Mouse (Mus musculus): ENCODE results near the gene Nfe2l2. TPM values are rescaled to one million over a fixed set of nuclear protein-coding genes. Genes with fewer than 3 reads are reported as not detected.

The Nfe2l2 gene
- 10 to 100 TPM; 12.1 to 12.3 TPM for total RNA-seq (2021)

DNA sequence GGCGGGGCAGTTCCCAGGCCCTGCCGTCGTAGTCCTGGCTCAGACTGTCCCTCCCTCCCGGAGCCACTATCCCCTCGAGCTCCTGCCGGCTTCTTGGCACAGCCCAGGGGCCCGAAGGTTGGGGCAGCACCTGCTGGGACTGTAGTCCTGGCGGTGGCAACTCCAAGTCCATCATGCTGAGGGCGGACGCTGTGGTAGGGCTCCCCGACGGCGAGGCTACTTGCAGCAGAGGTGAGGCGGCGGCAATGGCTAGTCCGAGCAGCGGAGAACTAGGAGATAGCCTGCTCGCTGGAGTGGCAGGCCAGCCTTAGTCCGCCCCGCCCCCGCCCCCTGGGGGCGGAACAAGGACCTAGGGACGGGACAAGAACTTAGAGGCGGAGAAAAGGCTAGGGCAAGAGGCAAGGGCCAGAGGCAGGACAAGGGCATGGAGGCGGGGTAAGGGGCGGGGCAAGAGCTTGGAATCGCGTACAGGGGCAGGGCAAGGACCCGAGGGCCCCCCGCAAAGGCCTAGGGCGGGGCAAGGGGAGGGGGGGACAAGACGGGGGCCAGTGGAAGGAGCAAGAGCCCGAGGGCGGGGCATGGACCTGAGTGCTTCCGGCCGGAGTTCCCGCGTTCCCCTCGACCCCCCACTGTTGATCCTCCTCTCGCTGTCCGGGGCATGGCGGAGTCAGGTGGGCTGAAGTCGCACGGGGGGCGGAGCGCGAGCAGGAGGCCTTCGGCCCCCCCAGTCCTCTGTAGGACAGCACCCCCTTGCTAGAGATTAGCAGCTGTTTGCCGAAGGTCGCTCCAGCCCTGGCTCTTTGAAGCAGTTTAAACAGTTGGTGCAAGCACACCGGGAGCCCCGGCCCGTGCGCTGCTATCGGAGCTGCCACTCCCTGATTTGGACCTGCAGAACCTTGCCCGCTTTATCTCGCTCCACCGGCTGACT lies at the start of gene Nfe2l2:
TSS of gene Nfe2l2 (minus strand) at position 408 of the 928 bp plus-strand sequence.
- DNase-seq (ENCODE audit: extremely low spot score in 1 of 2, low spot score in 1 of 2), result peak; percentile 28 to 59

- DNase-seq (ENCODE audit: extremely low spot score in 1 of 2, low spot score in 1 of 2), result no peak
Observed at GRCm38 (mm10) chr2:75752306-75753175, 48.1 kb upstream of the Nfe2l2 start.

- DNase-seq (ENCODE audit: extremely low spot score in 1 of 2, low spot score in 1 of 2), result no peak
Observed at GRCm38 (mm10) chr2:75751896-75752295, 47.5 kb upstream of the Nfe2l2 start.

DNA sequence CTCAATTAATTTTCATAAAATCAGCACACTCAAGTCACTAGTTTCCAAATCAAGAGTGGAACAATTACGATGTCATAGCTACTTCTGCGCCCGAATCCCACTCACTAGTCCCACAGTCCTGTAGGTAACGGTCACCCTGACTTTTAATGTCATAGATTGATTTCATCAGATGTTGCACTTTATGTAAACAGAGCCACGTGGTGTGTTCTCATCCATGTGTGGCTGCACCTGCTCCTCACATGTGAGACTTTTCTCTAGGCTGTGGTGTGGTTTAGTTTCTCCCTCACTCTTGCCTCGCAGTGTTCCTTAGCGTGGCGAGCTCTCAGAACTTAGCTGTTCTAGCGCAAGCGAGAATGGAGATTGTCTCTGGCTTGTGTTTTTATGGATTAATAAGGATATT lies 46.4 kb upstream of the Nfe2l2 start:
- DNase-seq (ENCODE audit: extremely low spot score in 1 of 2, low spot score in 1 of 2), result no peak

DNA sequence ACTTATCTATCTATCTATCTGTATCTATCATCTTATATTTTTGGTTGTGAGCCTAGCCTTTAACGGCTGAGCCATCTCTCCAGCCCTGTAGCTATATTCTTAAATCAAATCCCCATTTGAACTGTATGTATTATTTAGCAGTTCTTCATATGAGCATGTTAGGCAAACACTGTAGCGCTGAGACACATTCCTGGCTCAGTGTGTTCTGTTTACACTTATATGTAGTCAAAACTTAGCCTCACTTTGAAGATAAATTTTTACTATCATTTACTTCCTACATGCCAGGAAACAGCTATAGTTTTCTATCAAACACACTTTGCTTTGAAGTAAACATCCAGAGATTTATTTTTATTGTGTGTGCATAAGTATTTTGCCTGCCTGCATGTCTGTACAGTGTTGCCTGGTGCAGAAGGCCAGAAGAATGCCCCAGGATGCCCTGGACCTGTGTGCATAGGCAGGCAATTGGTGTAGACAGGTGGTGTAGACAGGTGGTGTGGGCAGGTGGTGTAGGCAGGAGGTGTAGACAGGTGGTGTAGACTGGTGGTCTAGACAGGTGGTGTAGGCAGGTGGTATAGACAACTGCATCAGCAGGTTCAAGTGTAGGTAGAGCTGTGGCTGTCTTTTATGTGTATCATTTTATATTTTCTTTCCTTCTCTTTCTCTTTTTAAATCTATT lies 45.7 kb upstream of the Nfe2l2 start:
- no peak for DNase-seq (ENCODE audit: extremely low spot score in 1 of 2, low spot score in 1 of 2)

DNA sequence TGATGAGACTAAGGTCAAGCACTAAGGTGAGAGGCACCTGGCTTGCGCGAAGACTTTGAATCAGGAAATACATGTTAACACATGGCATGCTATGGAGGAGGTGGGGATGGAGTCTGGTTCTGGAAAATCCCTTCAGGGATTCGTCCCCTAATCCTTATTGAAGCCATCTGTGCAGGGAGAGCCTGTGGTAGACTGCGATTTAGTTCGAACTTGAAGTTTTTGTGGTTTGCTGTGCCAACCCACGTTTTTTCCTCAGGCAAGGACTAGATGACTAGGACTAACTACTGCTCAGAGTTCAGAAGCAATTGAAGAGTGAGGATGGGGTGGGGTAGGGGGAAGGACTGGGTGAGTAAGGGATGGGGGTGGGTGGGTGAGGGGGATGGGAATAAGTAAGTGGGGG lies 44.4 kb upstream of the Nfe2l2 start:
- DNase-seq (ENCODE audit: extremely low spot score in 1 of 2, low spot score in 1 of 2), result no peak

DNA sequence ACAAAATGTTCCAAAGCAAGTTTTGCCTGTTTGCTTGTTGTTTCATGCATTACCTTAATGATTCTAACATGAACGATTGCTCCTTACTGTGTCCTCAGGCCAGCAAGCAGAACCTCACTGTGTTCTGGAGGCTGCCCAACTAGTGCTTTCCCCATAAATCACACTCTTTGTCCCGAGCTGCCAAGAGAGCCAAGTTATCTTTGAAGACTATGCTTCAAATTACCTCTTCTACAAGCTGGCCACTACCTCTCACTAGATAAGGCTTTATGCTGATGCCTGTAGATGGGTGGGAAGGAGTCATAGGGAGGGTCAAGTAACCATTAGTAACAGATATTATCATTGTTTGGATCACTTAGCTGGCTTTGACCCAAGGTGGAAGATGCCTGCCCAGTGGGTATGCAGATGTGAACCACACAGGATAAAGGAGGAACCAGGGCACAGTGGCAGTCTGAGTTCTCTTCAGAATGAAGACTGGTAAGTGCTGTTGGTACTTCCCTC lies 32.6 kb upstream of the Nfe2l2 start:
- no peak for DNase-seq (ENCODE audit: extremely low spot score in 1 of 2, low spot score in 1 of 2)

- no peak for DNase-seq (ENCODE audit: extremely low spot score in 1 of 2, low spot score in 1 of 2)
Observed at GRCm38 (mm10) chr2:75734196-75734865, 29.9 kb upstream of the Nfe2l2 start.

DNA sequence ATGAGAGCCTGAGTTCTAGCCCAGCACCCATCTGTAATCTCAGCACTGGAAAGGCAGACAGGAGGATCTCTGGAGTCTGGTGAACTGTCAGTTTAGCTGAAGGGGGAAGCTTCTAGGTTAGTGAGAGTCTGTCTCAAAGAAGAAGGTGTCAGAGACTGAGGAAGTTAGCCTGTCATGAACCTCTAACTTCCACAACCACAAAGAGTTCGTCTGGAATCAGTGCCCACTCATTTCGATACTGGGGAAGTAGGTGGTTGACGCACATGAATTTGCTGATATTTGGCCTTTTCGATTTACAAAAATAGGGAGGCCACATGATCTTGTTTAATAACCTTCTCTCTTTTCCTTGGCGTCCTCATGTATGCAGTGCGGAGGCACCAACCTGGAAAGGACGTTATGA lies 28.7 kb upstream of the Nfe2l2 start:
- no peak for DNase-seq (ENCODE audit: extremely low spot score in 1 of 2, low spot score in 1 of 2)

GRCm38 (mm10) chr2:75731929-75732328 lies 27.5 kb upstream of the Nfe2l2 start:
- DNase-seq (ENCODE audit: extremely low spot score in 1 of 2, low spot score in 1 of 2), result no peak

- no peak for DNase-seq (ENCODE audit: extremely low spot score in 1 of 2, low spot score in 1 of 2)
Observed at GRCm38 (mm10) chr2:75731233-75731651, 26.8 kb upstream of the Nfe2l2 start.

- peak in 1 of 2 experiments; percentile 11 for DNase-seq (ENCODE audit: extremely low spot score in 1 of 2, low spot score in 1 of 2)
Observed at GRCm38 (mm10) chr2:75730052-75730451, 25.6 kb upstream of the Nfe2l2 start.

DNA sequence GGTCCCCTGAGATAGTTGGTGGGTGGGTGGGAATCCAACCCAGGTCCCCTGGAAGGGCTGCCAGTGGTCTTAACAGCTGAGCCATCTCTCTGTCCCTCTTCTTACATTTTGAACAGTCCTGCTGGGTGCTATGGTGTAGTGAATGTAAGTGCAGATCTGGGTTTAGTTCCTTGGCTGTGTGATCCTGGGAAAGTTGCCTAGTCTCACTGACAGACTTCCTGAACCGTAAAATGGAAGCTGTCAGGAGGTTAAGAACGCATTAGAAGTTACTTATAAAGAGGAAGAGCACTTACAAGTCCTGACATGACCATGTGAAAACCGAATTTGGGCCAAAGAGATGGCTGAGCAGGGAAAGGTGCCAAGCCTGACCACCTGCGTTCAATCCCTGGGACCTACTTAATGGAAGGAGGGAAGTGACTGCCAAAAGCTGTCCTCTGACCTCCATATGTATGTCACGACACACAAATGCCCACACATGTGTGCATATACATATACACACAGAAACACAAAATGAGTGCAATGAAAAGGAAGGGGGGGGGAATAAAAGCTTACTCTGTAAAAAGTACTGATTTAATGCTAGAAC lies 20.5 kb upstream of the Nfe2l2 start:
- no peak for DNase-seq (ENCODE audit: extremely low spot score in 1 of 2, low spot score in 1 of 2)

GRCm38 (mm10) chr2:75723481-75723880 lies 19.0 kb upstream of the Nfe2l2 start:
- DNase-seq (ENCODE audit: extremely low spot score in 1 of 2, low spot score in 1 of 2), result no peak

GRCm38 (mm10) chr2:75722893-75723292 lies 18.5 kb upstream of the Nfe2l2 start:
- DNase-seq (ENCODE audit: extremely low spot score in 1 of 2, low spot score in 1 of 2), result no peak

DNA sequence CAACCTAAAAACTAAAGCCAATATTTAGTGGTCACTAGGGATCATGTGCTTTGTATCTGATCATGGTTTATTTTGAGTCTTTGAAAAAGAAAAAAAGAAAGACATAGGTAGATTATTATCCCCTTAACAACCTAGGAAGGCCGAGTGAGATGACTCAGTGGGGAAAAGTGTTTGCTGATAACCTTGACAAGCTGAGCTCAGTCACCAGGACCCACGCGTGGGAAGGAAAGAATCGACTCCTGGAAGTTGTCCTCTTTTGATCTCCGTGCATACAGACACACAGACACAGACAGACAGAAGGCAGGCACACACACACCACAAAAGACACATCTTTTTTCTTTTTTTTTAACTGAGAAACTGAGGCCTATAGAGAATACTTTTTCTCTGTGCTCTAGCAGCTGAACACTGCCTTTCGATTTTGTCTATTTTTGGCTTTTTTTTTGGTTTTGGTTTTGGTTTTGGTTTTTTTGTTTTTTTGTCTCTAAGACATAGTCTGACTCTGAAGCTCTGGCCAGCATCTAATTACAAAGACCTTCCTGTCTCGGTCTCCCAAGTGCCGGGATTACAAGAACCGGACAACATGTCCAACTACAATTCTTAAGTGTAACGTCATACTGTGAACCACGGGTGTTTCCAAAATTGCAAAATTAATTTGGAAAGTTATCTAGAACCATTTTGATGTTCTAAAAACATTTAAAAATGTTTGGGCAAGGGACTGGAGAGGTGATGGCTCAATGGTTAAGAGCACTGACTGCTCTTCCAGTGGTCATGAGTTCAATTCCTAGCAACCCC lies 16.0 kb upstream of the Nfe2l2 start:
- DNase-seq (ENCODE audit: extremely low spot score in 1 of 2, low spot score in 1 of 2), result no peak

DNA sequence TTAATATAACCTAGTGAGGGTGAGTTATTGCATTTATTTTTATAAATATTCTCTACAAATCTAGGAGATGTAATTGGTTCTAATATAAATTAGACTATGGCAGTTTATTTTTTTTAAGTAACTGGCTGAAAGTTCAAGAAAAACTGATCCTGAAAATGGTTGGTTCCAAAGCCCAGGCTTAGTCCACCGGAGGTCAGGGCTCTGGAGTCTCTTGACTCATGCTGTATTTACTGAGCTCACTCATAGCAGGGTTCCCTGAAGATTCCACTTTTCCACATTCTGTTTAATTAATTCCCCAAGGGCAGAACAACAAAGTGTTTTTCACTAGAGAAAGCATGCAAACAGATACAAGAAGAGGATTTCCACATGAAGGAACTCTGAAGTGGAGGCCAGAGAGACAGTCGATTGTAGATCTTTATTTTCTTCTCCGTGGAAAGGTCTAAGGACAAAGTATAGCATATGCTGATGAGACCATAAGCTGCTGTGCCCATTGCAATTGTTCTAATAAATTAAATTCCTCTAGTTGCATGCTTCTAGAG lies 15.0 kb upstream of the Nfe2l2 start:
- DNase-seq (ENCODE audit: extremely low spot score in 1 of 2, low spot score in 1 of 2), result no peak
